Mouse (Mus musculus): ENCODE measurements around the gene Cidec.

Gene Cidec

GRCm38 (mm10) chr6:113406683-113407082 is 28.9 kb downstream of the Cidec start:
- DNase-seq (ENCODE audit: low spot score) = no peak

GRCm38 (mm10) chr6:113405483-113405882 is 30.1 kb downstream of the Cidec start:
- no peak for DNase-seq (ENCODE audit: low spot score)

- DNase-seq (ENCODE audit: low spot score) = no peak
These were observed 30.7 kb downstream of the Cidec start for GRCm38 (mm10) chr6:113404649-113405448.

GRCm38 (mm10) chr6:113402094-113402493 is 33.5 kb downstream of the Cidec start:
- DNase-seq (ENCODE audit: low spot score) = no peak

GRCm38 (mm10) chr6:113396270-113397030 is 39.1 kb downstream of the Cidec start:
- DNase-seq (ENCODE audit: low spot score) = no peak

GRCm38 (mm10) chr6:113395501-113395900 is 40.1 kb downstream of the Cidec start:
- no peak for DNase-seq (ENCODE audit: low spot score)

GRCm38 (mm10) chr6:113394811-113395210 is 40.7 kb downstream of the Cidec start:
- no peak for DNase-seq (ENCODE audit: low spot score)

GRCm38 (mm10) chr6:113393951-113394350 is 41.6 kb downstream of the Cidec start:
- no peak for DNase-seq (ENCODE audit: low spot score)

GRCm38 (mm10) chr6:113392387-113393071 is 43.0 kb downstream of the Cidec start:
- DNase-seq (ENCODE audit: low spot score) = no peak

GRCm38 (mm10) chr6:113392015-113392386 is 43.6 kb downstream of the Cidec start:
- no peak for DNase-seq (ENCODE audit: low spot score)

- DNase-seq (ENCODE audit: low spot score) = no peak
These were observed 44.8 kb downstream of the Cidec start for GRCm38 (mm10) chr6:113390715-113391114.

- no peak for DNase-seq (ENCODE audit: low spot score)
These were observed 46.6 kb downstream of the Cidec start, which contains the start of gene Ttll3 for GRCm38 (mm10) chr6:113388960-113389359. Gene Ttll3 (plus strand): TSS chr6:113389260.

GRCm38 (mm10) chr6:113386025-113386424 is 49.5 kb downstream of the Cidec start:
- DNase-seq (ENCODE audit: low spot score) = no peak

GRCm38 (mm10) chr6:113385160-113385714 is 50.3 kb downstream of the Cidec start:
- no peak for DNase-seq (ENCODE audit: low spot score)

- DNase-seq (ENCODE audit: low spot score) = no peak
These were observed 51.1 kb downstream of the Cidec start for GRCm38 (mm10) chr6:113384351-113384927.

- no peak for DNase-seq (ENCODE audit: low spot score)
These were observed 55.1 kb downstream of the Cidec start for GRCm38 (mm10) chr6:113380480-113380879.

- no peak for DNase-seq (ENCODE audit: low spot score)
These were observed 56.3 kb downstream of the Cidec start for GRCm38 (mm10) chr6:113379246-113379645.

GRCm38 (mm10) chr6:113377496-113378385 is 57.8 kb downstream of the Cidec start, which contains the start of the genes Tada3 and Arpc4:
Gene Tada3 (minus strand): TSS chr6:113377883.
Gene Arpc4 (plus strand): TSS chr6:113378115.
- peak; percentile 90 for DNase-seq (ENCODE audit: low spot score)

GRCm38 (mm10) chr6:113377172-113377495 is 58.4 kb downstream of the Cidec start:
- no peak for DNase-seq (ENCODE audit: low spot score)

Measured in T-cell, adult 2 months (primary cell).